Mouse (Mus musculus) erythroblast, embryonic 14.5 days (primary cell): Measurements from ENCODE around the gene Mmp21.

ENCODE experiments used
- GATA1 ChIP-seq: IDR thresholded peaks from 2 replicates; pipeline ENCODE4 v1.6.1; 2012; ENCODE audit warnings: low read length, inconsistent platforms, mixed read lengths
- TAL1 ChIP-seq: IDR thresholded peaks from 3 replicates; pipeline ENCODE4 v1.6.1; 2012; ENCODE audit warnings: low read length, inconsistent platforms, mixed read lengths

DNA sequence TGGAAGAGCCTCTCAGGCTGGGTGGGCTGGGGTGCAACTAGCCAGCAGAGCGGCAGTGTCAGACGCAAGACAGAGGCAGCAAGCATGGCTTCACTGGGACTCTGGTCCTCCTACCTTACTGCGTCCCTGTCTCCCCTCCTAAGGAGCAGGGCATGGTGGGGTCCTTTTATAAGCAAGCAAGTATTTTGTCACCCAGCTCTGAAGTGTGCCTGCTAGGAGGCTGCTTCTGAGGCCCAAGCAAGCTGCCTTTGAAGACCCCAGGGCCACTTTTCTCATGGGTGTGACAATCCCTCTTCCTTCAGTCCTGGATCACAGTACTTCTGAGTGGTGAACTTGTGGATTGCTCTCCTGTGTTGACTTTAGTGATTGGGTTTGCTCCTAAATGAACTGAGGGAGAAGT, at the start of gene Mmp21:
- no peak for TF ChIP-seq GATA1
- no peak for TF ChIP-seq TAL1
